Mouse (Mus musculus) stomach, postnatal 0 days (tissue): ENCODE results near the gene Car5a. TPM values are rescaled to one million over a fixed set of nuclear protein-coding genes. Genes with fewer than 3 reads are reported as not detected.

Experiments used
- ATAC-seq: fragments of 200-750 bp; cut with Nextera tagmentation; 2 replicates; pipeline ENCODE4 v1.8.0; 2017; ENCODE audit not compliant: low FRiP score, low TSS enrichment
- DNase-seq: peaks from one replicate; pipeline ENCODE4 v3.0.0-alpha.2; 2016; ENCODE audit warnings: low spot score
- H3K27ac ChIP-seq: fragments of 300-500 bp; sonication (generic); replicated peaks from 2 replicates; pipeline ENCODE4 v1.5.1; 2014; ENCODE audit warnings: mild to moderate bottlenecking, control low read depth
- H3K27me3 ChIP-seq: fragments of 300-500 bp; sonication (generic); 2 replicates; pipeline ENCODE4 v1.6.1; 2014; ENCODE audit warnings: low read length; ENCODE audit not compliant: control insufficient read depth, insufficient read depth
- H3K36me3 ChIP-seq: fragments of 300-500 bp; sonication (generic); 2 replicates; pipeline ENCODE4 v1.6.1; 2014; ENCODE audit warnings: low read length, mixed read lengths; ENCODE audit not compliant: control insufficient read depth, insufficient read depth
- H3K4me1 ChIP-seq: fragments of 300-500 bp; sonication (generic); replicated peaks from 2 replicates; pipeline ENCODE4 v1.6.1; 2014; ENCODE audit warnings: antibody characterized with exemption; ENCODE audit not compliant: control insufficient read depth, insufficient read depth
- H3K4me2 ChIP-seq: fragments of 300-500 bp; sonication (generic); replicated peaks from 2 replicates; pipeline ENCODE4 v1.6.1; 2014; ENCODE audit warnings: low read depth, mild to moderate bottlenecking, control low read depth, moderate library complexity
- H3K4me3 ChIP-seq: fragments of 300-500 bp; sonication (generic); 2 replicates; pipeline ENCODE4 v1.5.1; 2014; ENCODE audit warnings: low read depth, low read length, control low read depth
- H3K9ac ChIP-seq: fragments of 300-500 bp; sonication (generic); 2 replicates; pipeline ENCODE4 v1.6.1; 2014; ENCODE audit warnings: mild to moderate bottlenecking, low read length, control low read depth, mixed read lengths
- H3K9me3 ChIP-seq: fragments of 300-500 bp; sonication (generic); 2 replicates; pipeline ENCODE4 v1.6.1; 2016; ENCODE audit warnings: low read length; ENCODE audit not compliant: control insufficient read depth
- CTCF ChIP-seq: IDR thresholded peaks from 2 replicates; pipeline ENCODE4 v1.5.1; 2016; ENCODE audit warnings: antibody characterized with exemption, low read depth, mild to moderate bottlenecking, moderate library complexity
- EP300 ChIP-seq: optimal IDR thresholded peaks from 2 replicates; pipeline ENCODE3; 2016; ENCODE audit warnings: antibody characterized with exemption
- WGBS: fragments of 180-500 bp; shearing (Covaris S2); extraction: QIAGEN DNeasy Blood & Tissue Kit; methylation state at CpG from one replicate; pipeline ENCODE4 v1.1.7; 2014; 5-methylcytosine and 5-hydroxymethylcytosine counted together
- polyA plus RNA-seq: library from polyadenylated mRNA; unstranded; fragments of >200 nt; fragmentation: Nextera tagmentation; extraction: Ambion mirVana; gene quantifications from 2 replicates; pipeline ENCODE4 v1.2.1, GENCODE M21; 2015

Car5a gene
- polyA plus RNA-seq, 1 experiment from 2014 or later: 0.30 TPM

DNA sequence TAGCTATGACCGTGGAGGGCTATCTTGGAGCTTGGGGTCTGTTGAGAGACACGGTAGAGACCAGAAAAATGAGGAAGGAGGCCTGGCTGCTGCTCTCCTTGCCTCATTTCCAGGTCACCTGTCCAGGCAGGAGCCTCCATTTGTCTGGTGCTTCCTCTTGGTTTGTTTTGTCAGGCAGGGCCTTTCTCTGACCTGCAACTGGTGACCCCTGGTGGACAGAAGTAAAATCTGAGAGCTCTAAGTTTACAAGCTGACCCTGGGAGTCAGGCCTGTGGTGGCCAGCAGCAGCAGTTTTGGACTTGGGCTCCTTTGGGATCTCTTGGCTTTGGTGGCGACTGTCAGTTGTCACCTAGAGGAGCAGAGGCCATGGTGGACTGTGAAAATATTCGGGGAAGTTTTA, 10.2 kb downstream of the Car5a start:
- Histone ChIP-seq H3K4me2 (no peak overlapping the region), H3K36me3 (no peaks in the 10 kb centered on the region), H3K4me3 (no peak overlapping the region), H3K27ac (peak overlapping the region; percentile 45), H3K4me1 (no peaks in the 10 kb centered on the region), H3K9ac (0 out of 2 replicates have a peak overlapping the region, but pooled peaks have one; percentile 4), H3K27me3 (no peaks in the 10 kb centered on the region), H3K9me3 (no peaks in the 10 kb centered on the region)
- ATAC-seq (0 out of 2 replicates have a peak, but pooled peaks have one; percentile 16), DNase-seq (peak; percentile 36)
- WGBS: 42% methylated on average over 4 of the region's 4 CpGs
- no peak for TF ChIP-seq EP300
- TF ChIP-seq CTCF: peak; percentile 75

- H3K36me3 ChIP-seq: no peaks in the 10 kb centered on the region
- ATAC-seq (no peak), DNase-seq (no peak)
- H3K9ac ChIP-seq: no peak overlapping the region
- H3K4me2 ChIP-seq: no peak overlapping the region
- H3K27ac ChIP-seq: no peak overlapping the region
- WGBS: 77% methylated on average over 14 of the region's 14 CpGs
- no peaks in the 10 kb centered on the region for H3K4me1 ChIP-seq
- TF ChIP-seq CTCF (peak; percentile 50), EP300 (no peak)
- H3K27me3 ChIP-seq: no peaks in the 10 kb centered on the region
- no peak overlapping the region for H3K4me3 ChIP-seq
- no peaks in the 10 kb centered on the region for H3K9me3 ChIP-seq
These were observed 11.8 kb downstream of the Car5a start for GRCm38 (mm10) chr8:121932668-121933520.

DNA sequence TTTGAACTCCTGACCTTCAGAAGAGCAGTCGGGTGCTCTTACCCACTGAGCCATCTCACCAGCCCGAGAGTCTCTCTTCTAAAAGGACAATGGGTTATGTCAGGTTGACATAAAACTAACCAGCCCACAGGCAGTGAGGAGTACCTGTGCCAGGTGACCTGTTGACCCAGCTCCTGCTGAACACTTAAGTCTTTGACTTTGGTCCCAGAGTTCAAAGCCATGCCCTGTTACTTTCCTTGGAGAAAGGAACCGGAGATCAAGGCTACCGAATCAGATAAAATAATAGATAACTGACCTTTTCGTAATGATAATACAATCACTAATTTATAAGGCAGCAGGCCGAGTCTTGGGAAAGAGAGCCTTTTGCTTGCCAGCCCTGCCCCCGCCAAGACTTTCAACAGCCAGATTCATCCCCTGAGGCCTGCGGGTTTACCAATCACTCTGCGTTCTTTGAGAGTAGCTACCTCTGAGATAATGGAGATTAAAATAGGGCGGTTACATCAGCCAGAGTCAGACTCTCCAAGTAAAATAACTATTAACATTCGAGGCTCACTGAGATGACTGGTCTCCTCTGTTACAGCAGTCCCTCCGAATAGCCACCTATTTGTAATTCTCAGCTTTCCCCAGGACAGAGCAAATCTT, 12.6 kb downstream of the Car5a start:
- H3K27ac ChIP-seq: no peak overlapping the region
- no peaks in the 10 kb centered on the region for H3K36me3 ChIP-seq
- ATAC-seq (no peak), DNase-seq (no peak)
- H3K4me2 ChIP-seq: no peak overlapping the region
- H3K4me1 ChIP-seq: no peaks in the 10 kb centered on the region
- H3K9me3 ChIP-seq: no peaks in the 10 kb centered on the region
- no peak overlapping the region for H3K4me3 ChIP-seq
- WGBS: 74% methylated on average over 12 of the region's 12 CpGs
- TF ChIP-seq EP300: no peak
- no peak overlapping the region for H3K9ac ChIP-seq
- H3K27me3 ChIP-seq: no peaks in the 10 kb centered on the region

DNA sequence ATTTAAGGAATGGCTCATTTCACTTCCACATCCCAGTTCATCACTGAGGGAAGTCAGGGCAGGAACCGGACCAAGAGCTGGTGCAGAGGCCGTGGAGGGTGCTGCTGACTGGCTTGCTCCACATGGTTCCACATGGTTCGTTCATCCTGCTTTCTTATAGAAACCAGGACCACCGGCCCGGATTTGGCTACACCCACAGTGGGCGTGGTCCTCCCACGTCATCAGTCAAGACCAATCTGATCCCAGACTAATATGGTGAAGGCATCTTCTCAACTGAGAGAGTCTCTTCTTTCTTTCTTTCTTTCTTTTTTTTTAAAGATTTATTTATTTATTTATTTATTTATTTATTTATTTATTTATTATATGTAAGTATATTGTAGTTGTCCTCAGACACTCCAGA, 13.1 kb downstream of the Car5a start:
- ATAC-seq (no peak), DNase-seq (no peak)
- no peak overlapping the region for H3K4me2 ChIP-seq
- no peaks in the 10 kb centered on the region for H3K27me3 ChIP-seq
- H3K36me3 ChIP-seq: no peaks in the 10 kb centered on the region
- H3K4me1 ChIP-seq: no peaks in the 10 kb centered on the region
- no peak overlapping the region for H3K9ac ChIP-seq
- H3K27ac ChIP-seq: no peak overlapping the region
- WGBS: 80% methylated on average over 7 of the region's 7 CpGs
- no peaks in the 10 kb centered on the region for H3K9me3 ChIP-seq
- no peak overlapping the region for H3K4me3 ChIP-seq
- TF ChIP-seq EP300 (no peak), CTCF (no peak)

DNA sequence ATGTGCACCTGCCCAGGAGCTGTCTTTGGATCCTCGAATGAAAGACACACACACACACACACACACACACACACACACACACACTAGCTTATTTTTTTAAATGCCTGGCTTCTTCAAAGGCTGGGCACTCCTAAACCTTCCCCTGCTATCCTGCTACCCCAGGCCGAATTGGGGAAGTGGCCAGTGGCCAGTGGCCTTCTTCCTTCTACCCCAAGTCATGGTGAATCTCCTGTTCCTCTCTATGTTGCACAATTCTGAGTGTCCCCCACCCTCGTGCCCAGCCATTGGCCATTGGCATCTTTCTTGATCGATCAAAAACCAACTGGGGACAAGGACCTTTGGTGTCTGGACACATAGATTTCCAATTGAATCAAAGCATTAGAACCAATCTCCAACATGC, 14.7 kb downstream of the Car5a start:
- Histone ChIP-seq H3K36me3 (no peaks in the 10 kb centered on the region), H3K4me1 (no peaks in the 10 kb centered on the region), H3K27me3 (no peaks in the 10 kb centered on the region), H3K9ac (no peak overlapping the region), H3K9me3 (no peaks in the 10 kb centered on the region), H3K4me2 (no peak overlapping the region), H3K27ac (no peak overlapping the region), H3K4me3 (no peak overlapping the region)
- TF ChIP-seq CTCF (no peak), EP300 (no peak)
- DNase-seq (no peak), ATAC-seq (no peak)
- 77% methylated on average over 4 of the region's 4 CpGs for WGBS

- peak; percentile 66 for DNase-seq
- TF ChIP-seq EP300 (no peak), CTCF (peak; percentile 79)
- H3K4me1 ChIP-seq: no peaks in the 10 kb centered on the region
- peak; percentile 74 for ATAC-seq
- H3K4me3 ChIP-seq: no peak overlapping the region
- no peak overlapping the region for H3K4me2 ChIP-seq
- no peak overlapping the region for H3K9ac ChIP-seq
- H3K36me3 ChIP-seq: no peaks in the 10 kb centered on the region
- 26% methylated on average over 8 of the region's 8 CpGs for WGBS
- H3K27ac ChIP-seq: no peak overlapping the region
- H3K27me3 ChIP-seq: no peaks in the 10 kb centered on the region
- no peaks in the 10 kb centered on the region for H3K9me3 ChIP-seq
These were observed 17.4 kb downstream of the Car5a start for GRCm38 (mm10) chr8:121927316-121927715.
